Mouse (Mus musculus) thymus, postnatal 25 days (tissue): ENCODE data around the gene Il10rb.

Experiments
- DNase-seq: peaks from one replicate; pipeline ENCODE4 v3.0.0; 2022

Gene Il10rb

DNA sequence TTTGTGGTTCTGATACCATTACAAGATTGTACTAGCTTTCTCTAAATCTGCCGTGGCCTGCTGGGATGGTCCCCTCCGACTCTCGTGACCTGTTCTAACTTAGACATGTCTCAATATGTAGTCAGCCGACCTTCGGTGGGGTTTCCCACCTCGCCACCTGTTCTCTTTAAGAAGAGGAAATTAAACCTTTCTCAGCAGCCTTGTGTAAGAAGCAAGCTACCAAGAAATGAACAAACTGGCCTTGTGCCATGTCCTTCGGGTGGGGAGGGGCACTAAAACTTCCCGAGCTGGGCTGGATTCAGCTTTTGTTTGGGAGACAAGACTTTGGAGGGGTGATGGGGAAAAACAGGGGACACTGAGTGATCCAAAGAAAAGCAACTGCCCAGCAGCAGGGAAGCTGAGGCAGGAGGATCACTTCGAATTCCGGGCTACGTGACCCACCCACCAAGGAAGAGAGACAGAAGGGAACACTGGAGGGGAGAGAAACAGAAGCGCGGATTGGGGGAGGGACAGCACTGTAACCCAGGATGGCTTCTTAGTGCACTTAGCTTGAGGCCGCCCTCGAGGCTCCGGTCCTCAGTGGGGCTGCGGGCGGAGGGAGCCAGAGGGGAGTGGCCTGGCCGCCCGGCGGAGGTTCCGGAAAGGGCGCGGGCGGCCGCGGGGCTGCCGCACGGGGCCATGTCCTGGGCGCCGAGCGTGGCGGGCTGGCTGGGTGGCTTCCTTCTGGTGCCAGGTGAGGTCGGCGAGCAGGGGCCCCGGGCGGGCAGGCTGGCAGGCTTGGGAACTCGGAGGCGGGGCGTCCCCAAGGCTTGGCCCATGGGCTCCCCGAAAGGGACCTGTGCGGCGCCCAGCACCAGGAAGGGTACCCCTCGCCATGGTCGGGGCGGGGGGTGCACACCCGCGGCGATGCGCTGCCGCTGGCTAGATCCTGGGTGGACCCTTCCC, at the start of gene Il10rb:
TSS of gene Il10rb (plus strand) at position 525 of the 945 bp plus-strand sequence.
- DNase-seq = peak; percentile 80

DNA sequence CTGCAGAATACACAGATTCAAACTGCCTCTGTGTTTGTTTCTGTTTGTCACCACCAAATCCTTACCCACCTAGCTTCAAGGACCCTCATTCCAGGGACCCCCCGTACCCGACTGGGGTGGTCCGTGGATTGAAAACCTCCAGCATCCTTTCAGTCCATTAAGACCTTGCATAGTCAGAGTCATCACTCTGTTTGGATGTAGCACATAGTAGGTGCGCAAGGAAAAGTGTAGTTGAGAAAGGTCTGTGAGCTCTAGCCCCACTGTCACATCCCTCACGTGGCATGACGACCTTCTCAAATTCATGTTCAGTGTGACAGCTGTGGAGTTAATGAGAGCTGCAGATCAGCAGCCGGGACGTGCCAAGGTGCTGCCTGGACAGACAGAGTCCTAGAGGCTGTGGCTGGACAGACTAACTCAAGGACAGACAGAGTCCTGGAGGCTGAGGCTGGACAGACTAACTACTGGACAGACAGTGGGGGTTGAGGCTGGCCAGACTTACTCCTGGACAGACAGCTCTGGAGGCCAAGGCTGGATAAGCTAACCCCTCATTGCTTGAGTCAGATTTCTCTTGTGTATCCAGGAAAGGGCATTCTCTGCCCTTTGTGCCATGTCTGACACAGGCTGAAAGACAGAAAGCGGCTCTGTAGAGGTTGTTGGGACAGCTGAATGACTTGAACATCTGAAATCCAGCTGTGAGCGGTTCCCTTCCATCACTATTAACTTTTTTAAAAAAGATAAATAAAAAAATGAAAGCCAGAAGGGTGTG, 49.0 kb upstream of the Il10rb start:
- no peak for DNase-seq

DNA sequence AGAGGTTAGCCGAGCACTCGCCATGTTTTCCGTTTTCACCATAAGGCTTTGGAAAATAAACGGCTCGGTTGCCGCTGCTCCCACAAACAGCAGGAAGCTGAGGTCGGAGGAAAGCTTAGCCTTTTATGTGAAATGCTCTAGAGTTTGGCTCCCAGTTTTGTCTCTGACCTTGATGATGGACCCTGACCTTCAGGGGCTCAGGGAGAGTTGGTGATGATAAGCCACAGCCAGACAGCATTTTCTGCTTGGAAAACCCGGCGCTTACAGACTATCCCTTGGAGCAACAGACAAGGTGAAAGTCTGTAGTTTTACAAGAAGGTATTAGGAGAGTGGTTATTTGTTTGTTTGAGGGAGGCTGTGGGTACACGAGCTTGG, 48.5 kb upstream of the Il10rb start:
- DNase-seq = no peak

DNA sequence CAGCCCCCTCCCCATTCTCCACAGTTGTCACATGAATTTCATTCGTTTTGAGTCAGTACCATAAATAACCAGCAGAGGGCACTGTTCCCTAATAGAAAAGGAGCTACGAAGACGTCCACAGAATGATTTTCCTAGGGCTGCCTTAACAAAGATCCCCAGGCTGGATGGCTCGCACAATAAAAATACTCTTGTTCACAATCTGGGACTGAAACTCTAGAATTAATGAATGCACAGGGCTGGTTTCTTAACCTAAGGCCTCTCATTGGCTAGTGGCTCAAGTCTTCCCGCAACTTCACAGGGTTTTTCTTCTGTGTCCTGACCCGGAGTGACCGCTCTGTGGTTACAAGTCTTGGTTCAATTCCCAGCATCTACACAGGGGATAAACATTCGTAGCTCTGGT, 47.4 kb upstream of the Il10rb start:
- peak; percentile 55 for DNase-seq

DNA sequence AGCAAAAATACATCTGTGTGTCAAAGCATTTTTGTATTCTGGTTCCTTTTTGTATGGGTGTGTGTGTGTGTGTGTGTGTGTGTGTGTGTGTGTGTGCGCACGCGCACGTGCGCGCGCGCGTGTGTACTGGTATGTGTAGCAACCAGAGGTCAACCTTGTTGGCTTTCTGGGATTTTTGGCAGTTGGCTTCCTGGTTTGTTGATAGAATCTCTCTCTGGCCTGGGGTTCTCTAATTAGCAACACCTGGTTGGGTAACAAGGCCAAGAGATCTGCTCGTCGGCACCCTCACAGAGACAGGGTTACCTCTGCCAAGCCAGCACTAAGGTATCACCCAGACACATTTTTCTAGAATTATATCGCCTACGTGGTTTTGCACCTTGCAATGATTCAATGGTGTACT, 46.4 kb upstream of the Il10rb start:
- DNase-seq = no peak

DNA sequence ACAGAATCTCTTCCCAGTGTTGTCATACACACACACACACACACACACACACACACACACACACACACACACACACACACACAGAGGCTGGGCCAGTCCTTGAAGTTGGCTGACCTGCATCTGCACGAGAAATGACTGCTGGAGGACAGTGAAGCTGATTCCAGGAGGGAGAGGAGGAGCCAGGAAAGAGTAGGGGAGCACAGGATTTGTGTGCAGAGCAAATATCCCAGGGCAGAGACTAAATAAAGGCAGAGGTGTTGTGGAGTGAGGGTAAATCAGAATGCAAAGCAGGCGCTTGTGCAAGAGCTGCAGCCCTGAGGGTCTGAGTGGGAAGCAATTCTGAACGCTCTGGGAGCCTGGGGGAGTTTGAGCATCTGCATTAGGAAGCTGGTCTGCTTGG, 45.8 kb upstream of the Il10rb start:
- DNase-seq = no peak

DNA sequence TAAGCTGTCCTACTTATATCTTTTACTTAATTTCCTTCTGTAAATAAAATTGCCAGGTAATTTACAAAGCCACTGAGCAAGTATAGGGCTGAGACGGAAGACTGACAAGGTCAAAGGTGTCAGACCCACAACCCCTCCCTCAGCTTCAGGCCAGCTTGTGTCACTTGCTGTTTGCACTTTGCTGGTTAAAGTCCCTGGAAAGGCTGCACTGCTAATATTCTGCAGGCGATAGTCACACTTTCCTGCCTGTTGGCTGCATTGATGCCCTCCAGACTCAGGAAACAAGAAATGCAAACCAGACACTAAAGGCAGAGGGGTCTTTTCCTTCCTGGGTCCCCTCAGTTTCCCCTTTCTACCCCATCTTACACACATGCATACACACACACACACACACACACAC, 44.0 kb upstream of the Il10rb start:
- DNase-seq = no peak

DNA sequence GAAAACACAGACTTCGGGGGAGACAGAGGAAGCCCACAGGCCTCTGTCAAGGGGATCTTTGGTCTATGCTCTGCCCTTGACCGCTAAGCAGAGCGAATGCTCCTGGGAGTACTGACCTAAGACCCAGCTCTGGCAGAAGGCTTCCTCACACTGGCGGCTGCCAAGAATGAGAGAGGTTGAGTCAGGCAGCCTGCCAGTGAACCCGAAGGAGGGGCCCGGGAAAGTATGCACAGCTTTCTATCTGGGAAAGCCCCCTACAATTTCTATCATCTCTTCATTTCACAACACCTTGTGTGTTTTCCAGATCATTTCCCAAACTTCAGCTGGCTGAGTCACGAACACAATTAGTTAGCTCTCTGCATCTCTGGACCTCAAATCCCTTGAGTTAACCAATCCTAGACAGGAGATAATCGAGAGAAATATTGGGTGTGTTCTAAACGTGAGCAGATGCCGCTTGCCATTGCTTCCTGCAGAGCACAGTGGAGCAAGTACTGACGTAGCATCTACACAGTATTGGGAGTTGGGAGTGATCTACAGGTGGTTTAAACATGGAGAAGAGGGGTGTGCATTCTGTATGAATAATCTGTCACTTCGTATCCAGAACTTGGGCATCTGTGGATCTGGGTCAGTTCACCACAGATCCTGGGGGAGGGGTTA, 43.2 kb upstream of the Il10rb start:
- DNase-seq = no peak

DNA sequence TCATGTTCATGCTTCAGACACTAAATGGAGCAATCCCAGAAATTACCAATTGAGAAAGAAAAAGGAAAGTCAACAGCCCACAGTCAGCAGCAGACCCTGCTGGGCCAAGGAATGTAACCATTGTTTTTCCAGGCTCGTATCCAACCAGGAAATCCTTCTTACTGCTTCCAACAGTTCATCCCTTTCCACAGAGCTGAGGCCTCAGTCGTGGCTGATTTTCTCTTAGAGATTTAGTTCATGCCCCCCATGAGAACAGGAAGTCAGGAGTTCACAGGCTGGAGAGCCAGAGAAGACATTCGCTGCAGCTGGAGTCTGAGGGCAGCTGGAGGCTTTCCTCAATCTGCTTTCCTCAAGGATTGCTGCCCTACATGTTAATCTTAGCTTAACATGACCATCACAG, 42.5 kb upstream of the Il10rb start:
- no peak for DNase-seq

DNA sequence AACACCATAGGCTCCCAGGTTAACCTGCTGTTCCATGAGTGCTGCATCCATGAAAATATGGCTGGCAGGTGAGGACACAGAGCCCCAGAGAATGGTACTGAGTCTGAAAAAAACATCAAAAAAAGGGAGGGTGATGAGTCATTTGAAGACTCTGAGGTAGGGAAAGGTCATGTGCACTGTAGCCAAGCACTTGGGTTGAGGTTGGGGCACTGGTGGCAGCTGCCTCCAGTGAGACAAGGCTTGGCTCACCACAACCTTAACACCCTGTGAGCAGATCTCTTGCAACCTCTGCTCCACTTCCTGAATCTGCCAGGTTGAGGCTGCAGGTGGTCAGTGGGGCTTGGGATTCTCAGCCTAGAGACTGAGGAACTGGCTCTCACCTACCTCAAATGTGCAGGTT, 39.4 kb upstream of the Il10rb start:
- peak; percentile 52 for DNase-seq

DNA sequence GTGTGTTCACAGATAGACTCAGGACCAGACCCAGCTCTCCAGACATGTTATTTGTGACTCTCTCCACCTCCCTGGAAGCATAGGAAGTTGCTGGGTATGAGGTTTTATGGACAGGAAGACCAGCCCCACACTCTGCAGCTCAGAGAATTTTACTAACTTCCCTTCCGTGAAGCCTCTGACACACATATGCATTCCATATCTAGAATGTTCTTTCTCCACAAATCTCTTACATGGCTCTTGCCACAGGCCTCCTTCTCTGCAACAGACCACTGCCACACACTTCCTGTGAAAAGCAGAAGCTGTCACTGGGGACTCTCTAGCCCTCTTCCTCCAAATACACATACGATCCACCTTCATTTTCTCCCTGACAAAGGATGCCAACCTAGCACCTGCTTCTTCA, 38.9 kb upstream of the Il10rb start:
- DNase-seq = no peak

DNA sequence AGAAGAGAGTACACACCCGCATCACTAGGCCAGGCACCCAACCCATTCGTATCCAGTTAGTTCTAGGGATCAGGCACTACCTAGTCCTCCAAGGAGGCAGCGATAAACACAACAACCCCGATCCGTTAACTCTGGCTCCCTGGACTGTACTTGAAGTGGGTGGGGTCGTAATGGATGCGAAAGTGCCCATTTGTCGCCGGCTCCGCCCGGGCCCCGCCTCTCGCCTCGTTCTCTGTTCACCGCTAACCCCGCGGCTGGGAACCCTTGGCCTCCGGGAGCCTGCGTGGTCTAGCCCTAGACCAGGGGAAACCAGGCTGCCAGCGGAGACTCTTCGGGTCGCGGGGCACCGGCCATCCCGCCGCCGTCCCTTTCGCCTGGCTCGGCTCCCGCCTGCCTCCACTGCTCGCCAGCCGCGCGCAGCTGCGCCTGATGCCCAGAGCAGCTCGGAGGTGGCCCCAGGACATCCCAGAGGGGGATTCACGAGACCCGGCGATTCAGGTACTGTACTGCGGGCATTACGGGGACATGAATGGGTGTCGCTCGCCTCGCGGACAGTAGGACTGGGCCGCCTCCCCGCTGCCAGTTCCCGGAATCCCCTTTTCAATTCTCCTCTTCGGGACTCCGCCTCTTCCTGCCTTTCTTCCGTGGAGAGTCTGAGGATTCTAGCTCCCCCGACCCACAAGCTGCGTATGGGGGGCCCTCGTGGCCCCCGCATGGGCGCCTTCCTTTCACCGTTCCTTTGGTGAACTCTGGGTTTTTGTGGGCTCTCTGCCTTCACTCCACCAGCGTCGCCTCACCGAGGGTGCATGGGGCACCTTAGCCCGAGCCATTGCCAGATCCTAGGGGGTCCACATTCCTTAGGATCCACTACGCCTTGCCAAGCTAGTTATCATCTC, 33.1 kb upstream of the Il10rb start, which contains the start of gene Ifnar2:
TSS of gene Ifnar2 (plus strand) at position 207 of the 896 bp plus-strand sequence.
- DNase-seq = peak; percentile 81

DNA sequence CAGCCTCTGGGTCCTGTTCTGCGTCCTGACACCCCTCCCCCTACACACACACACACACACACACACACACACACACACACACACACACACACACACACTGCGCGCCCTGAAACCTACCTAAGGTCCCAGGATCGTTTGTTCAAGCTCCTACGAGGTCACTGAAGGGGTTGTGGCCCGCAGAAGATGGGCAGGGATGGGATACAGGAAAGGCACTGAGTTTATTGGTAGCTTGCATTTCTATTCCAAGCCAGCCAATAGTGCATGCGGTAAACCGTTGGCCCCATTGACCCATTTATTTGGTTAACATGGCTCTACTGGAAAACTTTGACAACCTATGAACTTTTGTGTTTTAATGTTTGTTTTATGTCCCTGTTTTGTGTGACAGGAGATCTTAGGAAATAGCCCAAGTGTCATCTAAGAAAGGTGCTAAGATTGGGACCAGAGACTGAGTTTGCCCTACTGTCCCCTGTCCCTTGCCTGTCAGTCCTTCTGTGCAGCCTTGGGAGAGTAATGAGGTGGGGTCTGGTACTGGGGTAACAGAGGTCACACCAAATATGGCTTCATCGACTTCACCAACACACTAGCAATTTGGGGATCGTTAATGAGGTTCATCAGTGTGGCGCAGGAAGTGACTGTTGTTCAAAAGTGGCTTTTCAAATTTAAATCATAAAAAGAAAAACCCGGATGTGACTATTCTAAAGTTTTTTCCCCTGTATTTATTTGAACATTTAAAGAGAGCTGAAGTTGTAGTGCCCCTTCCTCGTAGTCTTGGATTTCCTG, 32.3 kb upstream of the Il10rb start:
- peak; percentile 40 for DNase-seq

DNA sequence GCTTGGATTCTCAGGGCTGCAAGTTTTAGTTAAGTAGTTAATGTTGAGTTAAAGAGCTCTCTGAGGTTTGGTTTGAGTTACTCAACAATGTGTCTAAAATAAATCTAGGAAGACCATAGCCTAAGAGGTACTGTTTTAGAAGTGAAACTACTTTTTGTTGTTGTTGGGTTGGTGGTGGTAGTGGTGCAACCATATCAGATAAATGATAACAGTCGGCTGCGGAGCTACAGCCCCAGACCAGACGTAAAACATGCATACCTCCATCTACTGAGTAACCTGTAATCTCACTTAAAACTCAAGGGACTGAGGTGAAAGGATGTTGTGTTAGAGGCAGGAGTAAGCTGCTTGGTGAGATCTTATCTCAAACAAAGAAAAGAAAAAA, 31.7 kb upstream of the Il10rb start:
- no peak for DNase-seq

DNA sequence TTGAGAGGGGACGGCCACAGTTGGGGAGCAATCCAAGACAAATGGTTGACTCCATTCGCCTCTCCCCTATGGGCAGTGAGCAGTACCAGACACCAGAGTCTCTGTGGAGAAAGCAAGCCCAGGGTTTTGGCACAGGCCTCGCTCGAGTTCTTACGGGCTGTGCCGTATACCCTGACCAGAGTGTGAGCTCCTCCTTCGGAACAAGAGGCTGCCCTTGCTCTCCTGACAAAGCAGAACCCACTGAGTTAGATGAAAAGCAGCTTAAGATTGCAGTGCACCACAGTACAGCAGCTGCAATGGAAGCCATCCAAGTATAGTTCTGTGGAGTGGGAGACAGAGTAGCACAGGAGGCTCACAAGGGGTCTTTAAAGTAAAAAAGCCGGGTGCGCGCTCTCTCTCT, 29.3 kb upstream of the Il10rb start:
- DNase-seq = no peak

DNA sequence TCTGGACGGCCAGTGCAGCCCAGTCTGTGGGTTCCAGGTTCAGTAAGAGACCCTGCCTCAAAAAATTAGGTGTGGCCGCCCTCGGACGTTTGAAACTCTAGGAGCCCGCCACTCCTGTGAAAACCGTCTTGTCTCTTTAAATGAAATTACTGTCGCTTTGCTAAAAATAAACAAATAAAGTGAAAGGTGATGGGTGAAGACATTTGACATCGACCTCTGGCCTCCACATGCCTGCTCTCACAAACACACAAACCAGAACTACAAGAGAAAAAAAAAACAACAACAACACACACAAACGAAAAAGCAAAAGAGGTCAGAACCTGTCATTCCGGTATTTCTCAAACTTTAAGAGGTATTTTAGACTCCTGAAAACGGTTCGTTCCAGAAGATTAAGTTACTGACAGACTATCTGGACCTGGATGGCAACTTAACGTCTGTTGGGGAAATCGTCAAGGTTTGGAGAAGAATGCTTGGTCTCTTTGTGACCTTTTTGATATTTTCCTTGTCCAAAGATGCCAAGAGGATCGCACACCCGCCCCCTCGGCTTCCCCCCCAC, 27.5 kb upstream of the Il10rb start:
- no peak for DNase-seq

DNA sequence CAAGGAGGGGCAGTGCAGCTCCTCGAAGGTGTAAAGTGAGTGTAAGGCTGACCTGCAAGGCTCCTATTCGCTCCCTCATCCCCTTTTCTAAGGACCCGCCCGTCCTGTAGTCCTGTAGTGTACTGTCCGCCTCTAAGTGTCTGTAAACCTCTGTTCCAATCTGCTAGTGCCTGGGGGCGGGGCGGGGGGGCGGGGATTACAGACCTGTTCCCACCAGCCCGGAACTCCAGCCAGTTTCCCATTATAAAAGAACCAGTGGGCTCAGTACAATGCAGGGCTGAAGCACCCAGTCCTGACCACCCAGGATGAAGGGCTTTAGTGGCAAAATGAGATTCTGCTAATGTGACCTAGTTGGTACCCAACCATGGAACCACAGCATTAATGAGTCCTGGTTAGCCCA, 27.0 kb upstream of the Il10rb start:
- no peak for DNase-seq

DNA sequence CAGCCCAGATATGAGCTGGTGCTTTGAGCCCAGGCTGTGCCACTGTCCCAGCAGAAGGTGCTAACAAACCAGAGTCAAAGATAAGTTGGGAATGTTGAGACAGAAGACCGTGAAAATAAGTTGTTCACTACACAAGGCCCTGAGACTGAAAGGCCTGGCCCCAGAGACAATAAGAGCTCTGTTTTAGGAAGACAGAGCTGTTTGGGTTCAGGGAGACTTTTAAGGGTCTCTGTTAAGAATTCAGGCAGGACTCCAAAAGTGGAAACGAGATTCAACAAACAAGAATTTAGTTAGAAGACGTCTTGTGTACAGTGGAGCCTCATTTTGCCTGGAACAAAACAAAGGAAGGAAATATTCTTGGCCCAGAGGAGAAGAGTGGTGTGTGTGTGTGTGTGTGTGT, 26.6 kb upstream of the Il10rb start:
- no peak for DNase-seq

DNA sequence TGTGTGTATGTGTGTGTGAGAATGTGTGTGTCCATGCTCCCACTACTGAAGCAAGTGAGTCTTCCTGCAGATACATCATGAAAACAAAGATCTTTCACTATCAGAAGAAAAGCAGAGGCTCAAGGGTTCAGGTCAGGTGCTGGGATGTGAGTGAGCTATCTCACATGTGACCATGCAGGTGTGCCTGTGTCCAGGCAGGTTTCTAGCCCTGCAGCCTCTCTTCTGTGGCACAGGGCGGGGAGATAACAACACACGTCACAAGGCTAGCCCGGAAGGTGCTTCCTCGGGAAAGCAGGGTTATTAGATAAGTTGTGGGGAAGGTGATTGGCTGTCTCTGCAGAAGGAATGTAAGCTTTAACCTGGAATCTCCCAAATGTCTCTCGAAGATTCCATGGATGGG, 25.8 kb upstream of the Il10rb start:
- DNase-seq = no peak

DNA sequence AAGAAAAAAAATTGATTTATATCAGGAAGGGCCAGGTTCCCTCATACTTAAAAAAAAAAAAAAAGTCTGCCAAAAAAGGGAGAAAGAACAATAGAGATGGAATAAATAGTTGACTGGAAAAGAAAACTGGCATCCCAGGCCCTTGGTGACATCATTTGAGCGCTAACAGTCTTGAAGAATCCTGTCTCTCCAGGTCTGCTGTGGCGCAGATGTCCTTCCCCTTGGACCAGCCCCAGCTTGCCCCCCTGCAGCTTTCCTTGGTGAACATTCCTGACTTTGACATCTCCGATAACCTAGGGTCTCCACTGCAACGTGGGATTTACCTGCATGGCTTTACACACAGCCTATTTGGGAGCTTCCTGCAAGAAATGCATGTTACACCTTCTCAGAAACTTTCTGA, 24.4 kb upstream of the Il10rb start:
- no peak for DNase-seq

DNA sequence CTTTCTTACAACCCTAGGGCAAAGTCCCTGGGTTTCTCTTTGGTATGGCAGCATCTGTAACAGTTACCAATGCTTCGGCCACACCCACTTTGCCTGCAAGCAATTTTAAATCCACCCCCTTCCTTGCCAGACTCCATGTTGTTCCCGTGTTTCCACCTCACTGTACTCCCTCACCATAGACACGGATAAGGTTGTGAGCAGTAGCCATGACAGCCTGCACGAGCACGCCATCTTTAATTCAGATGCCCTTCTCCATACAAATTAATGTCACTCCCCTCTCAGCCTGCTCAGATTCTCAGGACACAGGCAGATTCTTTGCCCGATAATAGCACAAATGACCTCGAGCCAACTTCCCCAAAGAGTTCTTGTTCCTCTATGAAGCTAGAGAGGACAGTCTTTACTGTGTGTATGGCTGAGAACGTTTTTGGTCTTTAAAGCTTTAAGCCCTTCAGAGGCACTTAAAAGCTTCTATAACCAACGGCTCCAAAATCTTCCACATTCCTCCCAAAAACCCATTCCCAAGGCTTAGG, 23.6 kb upstream of the Il10rb start:
- no peak for DNase-seq
